Comparison of ENCODE assay signal across 7 mouse cellular contexts in genomic region chr5:39643924-39644826, GRCm38 (mm10).
DNase-seq lines count a peak whose midpoint lies in the region; ATAC-seq and TF ChIP-seq lines count a peak whose summit lies in the region.

No protein-coding gene starts in this region.

- peaks cover 44% of the 10 kb centered on the region for H3K27me3 ChIP-seq in heart, embryonic 13.5 days (replicated peaks)
- peaks cover 30% of the 10 kb centered on the region for H3K27me3 ChIP-seq in liver, embryonic 11.5 days (replicated peaks; ENCODE audit: control insufficient read depth, insufficient read depth, low read length)

- peak overlapping the region; percentile 76 for H3K4me3 ChIP-seq in heart, embryonic 13.5 days
- peak overlapping the region; percentile 54 for H3K4me3 ChIP-seq in liver, embryonic 11.5 days (ENCODE audit: low read depth, low read length)

- WGBS in heart, embryonic 13.5 days: under 1% methylated on average over 56 of the region's 56 CpGs
- whole genome bisulfite sequencing in liver, embryonic 11.5 days: 3% methylated on average over 56 of the region's 56 CpGs

- no peaks in the 10 kb centered on the region for H3K9me3 ChIP-seq in heart, embryonic 13.5 days
- H3K9me3 ChIP-seq in liver, embryonic 11.5 days (ENCODE audit: control insufficient read depth, low read length): no peaks in the 10 kb centered on the region

- H3K36me3 ChIP-seq in heart, embryonic 13.5 days: no peaks in the 10 kb centered on the region
- H3K36me3 ChIP-seq in liver, embryonic 11.5 days (ENCODE audit: control insufficient read depth, insufficient read depth, low read length): no peaks in the 10 kb centered on the region

- peak; percentile 46; the same call in 1 of the 2 replicates for TF ChIP-seq POLR2A in brain, embryonic 14.5 days (IDR thresholded peaks at IDR 0.05; ENCODE audit: borderline replicate concordance, extremely low read depth, insufficient read depth, insufficient read length, poor library complexity, severe bottlenecking)

- no peak overlapping the region for H3K27ac ChIP-seq in heart, embryonic 13.5 days (replicated peaks)
- H3K27ac ChIP-seq in liver, embryonic 11.5 days (ENCODE audit: low read depth, low read length): no peak overlapping the region

- H3K4me1 ChIP-seq in heart, embryonic 13.5 days: peaks cover 18% of the 10 kb centered on the region
- no peaks in the 10 kb centered on the region; the same call in 1 of the 2 replicates for H3K4me1 ChIP-seq in liver, embryonic 11.5 days (replicated peaks; ENCODE audit: control insufficient read depth, insufficient read depth, low read length)

- peak overlapping the region; percentile 80 for H3K9ac ChIP-seq in heart, embryonic 13.5 days
- no peak overlapping the region for H3K9ac ChIP-seq in liver, embryonic 11.5 days (ENCODE audit: low read depth, low read length)

- TF ChIP-seq CTCF in brain, embryonic 14.5 days (IDR thresholded peaks at IDR 0.05; ENCODE audit: borderline replicate concordance, extremely low read depth, insufficient read depth, insufficient read length): peak; percentile 76

- DNase-seq in brain, embryonic 14.5 days (ENCODE audit: low read depth): peak; percentile 97
- DNase-seq in fibroblast of lung, adult 2 months (ENCODE audit: low read depth): peak; percentile 71
- DNase-seq in kidney, postnatal 14 days: peak; percentile 93
- peak; percentile 70 for DNase-seq in liver, embryonic 11.5 days (ENCODE audit: low spot score)
- DNase-seq in spleen, postnatal 36 days (ENCODE audit: low spot score in 2 of 2): peak; percentile 81 to 86

- peak overlapping the region; percentile 99 for H3K4me2 ChIP-seq in heart, embryonic 13.5 days
- H3K4me2 ChIP-seq in liver, embryonic 11.5 days: peak overlapping the region; percentile 79

- ATAC-seq in heart, embryonic 13.5 days (ENCODE audit: extremely low read depth, insufficient number of reproducible peaks, low FRiP score, low TSS enrichment): peak; percentile 75
- ATAC-seq in liver, embryonic 11.5 days (replicated peaks; ENCODE audit: low FRiP score): peak; percentile 88
- ATAC-seq in monocyte, adult 5-6 weeks (replicated peaks; ENCODE audit: insufficient number of reproducible peaks, low FRiP score, low TSS enrichment, poor library complexity, severe bottlenecking): peak; percentile 81
